Mouse (Mus musculus): ENCODE measurements at regions not wholly inside any gene's neighbourhood (a gene's known extent, or its start where the extent isn't known, plus 50 kb on each side); places are given as distances from the start of the nearest gene placed in this dataset.
"Not testable (repeated sequence)": the region's sequence is repeated elsewhere in the genome, so short reads cannot be mapped to it uniquely, and the experiment has no call there.

DNA sequence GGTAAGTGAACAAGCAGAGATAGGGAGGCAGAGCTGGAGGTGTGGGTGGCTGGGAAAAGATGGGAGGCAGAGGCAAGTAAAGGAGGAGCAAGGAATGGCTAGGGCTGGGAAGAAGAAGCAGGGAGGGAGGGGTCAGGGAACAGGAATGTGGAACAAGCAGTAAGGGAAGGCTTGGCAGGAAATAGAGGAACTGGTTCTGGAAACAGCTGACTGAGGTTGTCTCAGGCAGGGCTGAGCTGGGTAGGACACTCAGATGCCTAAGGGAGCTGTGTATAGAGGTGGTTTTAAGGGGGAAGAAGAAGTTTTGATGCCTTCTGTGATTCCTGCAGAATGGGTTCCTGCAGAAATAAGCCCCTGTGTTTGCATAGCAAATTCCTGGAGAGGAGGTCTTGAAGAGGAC, 92.7 kb downstream of the Nucb2 start:
- no peak for DNase-seq (ENCODE audit: low read depth in 1 of 2, low spot score in 2 of 2)

DNA sequence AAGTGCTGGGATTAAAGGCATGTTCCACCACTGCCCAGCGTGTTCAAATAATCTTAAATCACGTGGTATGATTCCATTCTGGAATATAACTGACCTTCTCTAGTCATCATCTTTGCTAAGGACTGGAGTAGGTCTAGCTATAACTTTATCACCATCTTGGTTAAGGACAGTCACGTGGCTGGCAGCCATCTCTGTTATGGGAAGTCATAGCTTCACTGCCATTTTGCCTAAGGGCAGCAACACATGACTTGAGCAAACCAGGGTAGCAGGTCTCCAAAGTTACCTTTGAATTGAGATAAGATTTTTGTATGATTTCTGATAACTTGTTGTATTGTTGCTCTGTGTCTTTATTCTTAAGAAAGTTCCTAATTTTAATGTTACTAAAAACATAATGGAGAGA, 96.2 kb downstream of the Nucb2 start:
- no peak for DNase-seq (ENCODE audit: low read depth in 1 of 2, low spot score in 2 of 2)

DNA sequence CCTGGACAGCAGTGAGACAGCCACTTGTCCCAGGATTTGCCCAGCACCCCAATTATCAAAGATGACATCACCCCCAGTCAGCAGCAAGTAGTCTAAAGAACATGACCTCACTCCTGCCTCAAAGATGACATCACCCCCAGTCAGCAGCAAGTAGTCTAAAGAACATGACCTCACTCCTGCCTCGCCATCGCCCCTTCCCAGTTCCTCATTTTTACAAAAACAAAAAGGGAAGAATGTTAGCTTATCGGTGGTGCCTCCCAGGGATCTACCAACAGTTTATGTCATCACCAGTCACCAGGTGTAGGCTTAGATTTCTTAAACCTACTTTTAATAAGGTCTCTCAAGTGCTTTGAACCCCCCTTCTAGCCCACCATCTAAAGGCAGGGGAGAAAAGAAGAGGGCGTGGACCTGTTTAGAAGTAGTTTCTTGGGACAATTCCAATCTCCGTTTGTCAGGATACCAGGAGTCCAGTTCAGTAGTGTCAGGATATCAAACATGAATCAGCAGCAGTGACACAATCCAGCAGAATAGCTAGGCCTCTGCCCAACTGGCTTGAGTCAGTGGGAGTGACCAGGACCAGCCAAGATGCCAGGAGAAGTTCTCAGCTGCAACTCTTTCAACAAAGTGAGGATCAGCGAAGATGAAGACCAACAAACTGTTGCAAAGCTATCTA, 99.1 kb downstream of the Nucb2 start:
- DNase-seq (ENCODE audit: low read depth in 1 of 2, low spot score in 2 of 2): peak; percentile 44 to 60

DNA sequence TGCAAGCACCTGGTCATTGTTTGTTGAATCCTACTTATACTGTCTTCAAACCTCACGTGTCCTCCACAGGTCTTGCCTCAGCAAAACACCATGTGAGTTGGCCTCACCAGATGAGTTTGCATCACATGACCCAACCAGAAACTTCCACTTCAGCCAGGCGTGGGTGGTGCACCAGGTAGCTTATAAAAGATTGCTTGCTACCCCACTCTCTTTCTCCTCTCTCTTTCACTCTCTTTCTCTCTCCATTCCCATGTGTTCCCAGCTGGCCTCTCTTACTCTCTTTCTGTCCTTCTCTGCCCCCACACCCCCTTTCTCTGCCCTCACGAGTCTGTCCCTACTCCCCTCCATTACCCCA, 99.6 kb downstream of the Nucb2 start:
- no peak for DNase-seq (ENCODE audit: low read depth in 1 of 2, low spot score in 2 of 2)

DNA sequence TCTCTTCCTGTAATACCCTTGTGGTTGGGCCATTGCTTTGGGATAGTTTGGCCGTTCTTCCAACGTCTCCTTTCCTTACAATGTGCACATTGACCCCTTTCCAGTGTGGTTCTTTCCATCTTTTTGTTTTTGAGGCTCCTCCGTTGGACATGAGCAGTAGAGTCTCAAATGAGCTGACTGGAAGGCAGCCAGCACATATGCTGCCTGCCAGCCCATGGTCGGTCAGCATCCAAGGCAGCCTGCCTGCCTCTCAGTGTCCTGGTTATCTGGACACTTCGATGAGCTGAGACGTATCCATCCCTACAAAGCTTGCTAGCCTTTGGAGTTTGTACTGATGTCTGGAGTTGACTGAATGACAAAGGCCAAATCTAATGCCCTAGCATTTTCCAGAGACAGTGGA, 102.1 kb downstream of the Nucb2 start:
- no peak for DNase-seq (ENCODE audit: low read depth in 1 of 2, low spot score in 2 of 2)

DNA sequence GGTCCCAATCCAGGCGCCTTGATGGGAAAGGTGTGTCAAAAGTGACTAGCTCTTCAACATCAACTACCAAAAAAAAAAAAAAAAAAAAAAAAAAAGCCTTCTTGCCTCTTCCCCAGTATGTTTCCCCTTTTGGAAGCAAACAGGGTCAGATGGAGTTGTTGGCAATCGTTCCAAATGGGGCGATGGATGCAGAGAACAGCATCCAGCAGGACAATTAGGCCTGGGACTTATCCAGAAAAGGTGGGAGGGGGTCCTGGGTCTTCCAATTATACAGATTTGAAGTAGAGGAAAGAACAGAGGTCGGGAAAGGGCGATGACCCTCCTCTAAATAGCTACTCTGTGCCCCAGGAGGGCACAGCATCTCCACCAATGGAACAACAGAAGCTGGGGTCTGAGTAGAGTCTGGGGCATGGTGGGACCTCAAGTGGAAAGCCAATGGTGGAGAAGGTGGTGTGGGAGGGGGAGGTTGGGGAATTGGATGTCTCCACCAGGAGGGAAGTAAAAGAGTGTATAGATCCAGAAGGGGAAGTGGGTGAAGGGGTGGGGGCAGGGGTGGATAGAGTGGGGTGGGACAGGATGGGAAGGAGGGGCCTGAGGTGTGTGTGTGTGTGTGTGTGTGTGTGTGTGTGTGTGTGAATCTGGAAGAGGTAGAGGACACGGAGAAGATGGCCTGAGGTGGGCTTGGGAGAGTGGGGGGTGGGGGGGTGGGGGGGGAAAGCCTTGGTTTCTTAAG, 102.7 kb downstream of the Nucb2 start:
- no peak for DNase-seq (ENCODE audit: low read depth in 1 of 2, low spot score in 2 of 2)

DNA sequence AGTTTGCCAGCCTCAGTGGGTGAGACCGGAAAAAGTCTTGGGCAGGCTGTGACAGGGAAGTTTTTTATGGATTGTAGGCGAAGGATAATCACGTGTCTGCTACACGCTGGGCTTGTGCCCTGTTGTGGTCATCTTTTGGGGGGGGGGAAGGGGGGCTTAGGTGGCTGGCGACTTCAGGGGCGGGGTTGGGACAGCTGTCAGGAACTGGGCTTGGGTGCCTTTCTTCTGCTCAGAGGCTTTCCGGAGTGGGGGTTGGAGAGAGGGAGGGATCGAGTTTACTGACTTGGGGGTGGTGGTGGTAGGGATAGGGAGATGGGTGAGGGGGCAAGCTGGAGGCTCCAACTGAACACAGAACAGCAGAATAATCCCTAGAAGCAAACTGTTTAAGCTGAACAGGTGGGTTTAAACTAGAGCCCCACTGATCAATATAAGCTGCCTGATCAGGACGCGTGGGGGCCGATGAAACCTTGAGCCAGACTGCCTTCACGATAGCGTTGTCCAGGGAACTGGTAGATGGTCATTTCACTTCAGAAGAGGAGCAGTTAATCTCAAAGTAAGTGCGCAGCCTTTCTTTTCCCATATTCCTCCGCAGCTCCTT, 103.6 kb downstream of the Nucb2 start:
- no peak for DNase-seq (ENCODE audit: low read depth in 1 of 2, low spot score in 2 of 2)

DNA sequence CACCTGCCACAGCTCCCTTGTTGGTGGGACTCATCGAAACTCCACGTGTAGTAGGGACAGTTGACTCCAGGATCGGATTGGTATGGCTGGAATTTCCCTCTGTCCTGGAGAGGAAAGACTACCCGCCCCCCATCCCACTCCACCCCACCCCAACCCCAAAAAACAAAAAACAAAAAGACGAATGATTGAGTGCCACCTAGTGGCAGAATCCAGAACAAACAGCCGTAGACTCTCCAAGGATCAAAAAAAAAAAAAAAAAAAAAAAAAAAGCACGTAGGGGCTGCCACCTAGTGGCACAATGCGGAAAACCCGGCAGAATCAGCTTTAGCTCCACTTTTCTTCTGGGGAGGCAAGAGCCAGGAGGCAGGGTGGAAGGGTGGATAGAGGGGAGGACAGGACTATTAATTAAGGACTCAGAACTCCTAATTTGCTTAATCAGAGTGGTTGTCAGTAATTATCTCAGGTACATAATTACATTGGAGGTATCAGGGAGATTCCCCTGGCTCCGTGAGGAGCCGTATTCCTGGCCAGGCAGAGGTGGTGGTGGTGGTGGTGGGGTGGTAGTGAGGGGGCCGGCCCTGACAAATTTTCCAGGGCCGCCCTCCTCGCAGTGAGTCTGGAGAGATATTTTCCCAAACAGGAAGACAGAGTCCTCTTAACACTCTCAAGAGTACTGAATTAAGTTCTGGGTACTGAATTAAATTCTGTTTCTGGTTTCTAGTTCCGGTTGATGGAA, 104.3 kb downstream of the Nucb2 start:
- DNase-seq (ENCODE audit: low read depth in 1 of 2, low spot score in 2 of 2): no peak

DNA sequence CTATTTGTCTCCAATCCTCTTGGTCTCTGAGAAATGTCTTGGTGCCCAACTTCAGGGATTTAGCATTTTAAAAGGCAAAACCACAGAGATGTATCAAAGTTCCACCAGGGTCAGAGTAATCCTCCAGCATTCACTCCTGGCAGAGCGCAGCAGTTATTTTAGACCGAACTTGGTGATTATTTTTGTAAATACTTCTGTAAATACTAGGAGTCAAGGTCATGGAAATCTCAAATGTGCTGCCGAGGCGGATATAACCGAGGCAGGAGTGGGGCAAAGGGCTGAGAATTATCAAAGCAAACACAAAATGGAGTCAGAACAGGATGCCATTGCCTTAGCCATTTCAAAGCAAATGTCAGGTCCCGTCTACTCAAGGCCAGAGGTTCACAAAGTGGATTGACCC, 105.2 kb downstream of the Nucb2 start:
- no peak for DNase-seq (ENCODE audit: low read depth in 1 of 2, low spot score in 2 of 2)

DNA sequence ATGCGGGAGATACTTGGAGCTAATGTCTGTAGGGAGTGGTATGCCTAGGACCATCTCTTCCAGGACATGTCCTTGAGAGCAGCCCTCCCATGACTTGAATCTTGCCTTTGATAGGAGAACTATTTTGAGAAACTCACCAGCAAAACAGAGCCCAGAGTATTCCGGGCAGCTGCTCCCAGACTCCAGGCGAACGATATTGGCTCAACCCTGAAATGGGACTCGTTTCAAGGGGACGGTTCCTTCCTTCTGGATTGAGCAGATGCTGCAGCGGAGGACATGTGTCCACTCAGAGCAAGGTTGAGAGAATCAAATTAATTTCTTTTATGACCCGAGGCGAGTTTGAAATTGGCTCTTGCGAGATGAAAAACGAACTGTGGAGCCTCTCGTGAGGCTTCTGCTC, 105.7 kb downstream of the Nucb2 start:
- DNase-seq (ENCODE audit: low read depth in 1 of 2, low spot score in 2 of 2): no peak

DNA sequence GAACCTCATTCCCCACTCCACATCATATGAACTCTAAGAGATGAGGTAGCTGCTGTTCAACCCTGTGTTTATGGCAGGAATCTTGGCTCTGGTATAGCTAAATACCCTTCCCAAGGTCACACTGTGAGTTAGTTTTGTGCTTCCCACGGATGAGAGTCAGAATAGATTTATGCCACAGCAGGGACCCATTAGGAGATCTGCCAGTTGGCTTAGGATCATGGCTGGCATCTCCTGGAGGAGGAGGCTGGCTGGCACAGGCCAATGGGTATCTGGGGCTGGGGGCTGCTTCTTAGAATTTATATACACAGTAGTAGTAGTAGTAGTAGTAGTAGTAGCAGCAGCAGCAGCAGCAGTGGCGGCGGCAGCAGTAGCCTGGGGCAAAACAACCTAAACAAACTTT, 111.8 kb downstream of the Nucb2 start:
- no peak for DNase-seq (ENCODE audit: low read depth in 1 of 2, low spot score in 2 of 2)

DNA sequence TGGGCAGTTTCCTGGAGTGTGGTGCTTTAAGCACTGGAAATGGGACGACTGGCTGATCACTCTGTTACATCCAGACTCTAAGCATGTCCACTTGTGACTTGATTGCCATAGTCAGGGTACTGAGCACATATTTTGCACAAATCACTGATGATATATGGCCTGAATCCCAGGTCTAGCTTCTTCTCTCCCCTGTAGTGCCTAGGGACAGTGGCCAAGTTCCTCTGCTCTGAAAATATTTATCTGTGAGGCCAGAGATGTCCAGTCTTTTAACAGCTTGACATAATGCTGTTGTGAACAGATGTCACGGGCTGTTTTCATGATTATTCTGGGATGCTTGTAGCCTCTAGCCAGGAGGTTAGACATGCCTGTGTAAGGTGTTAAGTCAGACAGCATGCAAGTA, 115.5 kb downstream of the Nucb2 start:
- DNase-seq (ENCODE audit: low read depth in 1 of 2, low spot score in 2 of 2): no peak

DNA sequence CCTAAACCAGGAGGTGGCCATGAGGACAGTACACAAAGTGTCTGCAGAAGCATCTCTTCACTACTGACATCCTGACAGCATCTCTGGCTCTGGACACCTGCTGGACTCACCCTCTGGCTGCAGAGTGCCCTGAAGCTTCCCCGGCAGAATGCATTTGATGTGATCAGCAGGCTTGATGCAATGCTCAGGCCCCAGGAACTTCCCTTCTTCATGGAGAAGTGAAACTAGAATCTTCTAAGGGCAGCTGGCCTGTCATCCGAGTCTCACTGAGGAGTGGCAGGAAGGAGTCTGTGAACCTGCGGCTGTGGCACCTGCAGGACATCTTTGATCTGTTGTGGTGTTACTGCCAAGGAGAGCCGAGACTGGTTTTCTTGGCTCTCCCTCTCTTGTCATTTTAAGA, 116.2 kb downstream of the Nucb2 start:
- peak in 1 of 2 experiments; percentile 57 for DNase-seq (ENCODE audit: low read depth in 1 of 2, low spot score in 2 of 2)

DNA sequence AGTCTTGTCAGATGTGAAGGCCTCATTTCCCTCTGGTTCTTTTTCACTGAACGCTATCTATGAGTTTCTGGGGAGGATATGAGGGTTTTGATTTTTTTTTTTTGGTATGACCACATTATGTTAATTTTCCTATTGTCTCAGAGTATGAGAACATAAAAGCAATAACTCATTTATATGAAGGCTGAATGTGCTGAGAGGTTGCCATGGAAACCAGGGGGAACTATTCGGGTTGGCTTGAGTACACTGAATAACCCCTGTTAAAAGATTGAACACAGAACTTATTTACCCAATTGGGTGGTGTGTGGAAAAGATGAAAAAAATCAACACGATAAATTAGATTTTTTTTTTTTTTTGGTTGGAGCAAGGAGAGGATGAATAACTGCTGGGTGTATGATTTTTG, 129.0 kb downstream of the Nucb2 start:
- DNase-seq (ENCODE audit: low read depth in 1 of 2, low spot score in 2 of 2): no peak

DNA sequence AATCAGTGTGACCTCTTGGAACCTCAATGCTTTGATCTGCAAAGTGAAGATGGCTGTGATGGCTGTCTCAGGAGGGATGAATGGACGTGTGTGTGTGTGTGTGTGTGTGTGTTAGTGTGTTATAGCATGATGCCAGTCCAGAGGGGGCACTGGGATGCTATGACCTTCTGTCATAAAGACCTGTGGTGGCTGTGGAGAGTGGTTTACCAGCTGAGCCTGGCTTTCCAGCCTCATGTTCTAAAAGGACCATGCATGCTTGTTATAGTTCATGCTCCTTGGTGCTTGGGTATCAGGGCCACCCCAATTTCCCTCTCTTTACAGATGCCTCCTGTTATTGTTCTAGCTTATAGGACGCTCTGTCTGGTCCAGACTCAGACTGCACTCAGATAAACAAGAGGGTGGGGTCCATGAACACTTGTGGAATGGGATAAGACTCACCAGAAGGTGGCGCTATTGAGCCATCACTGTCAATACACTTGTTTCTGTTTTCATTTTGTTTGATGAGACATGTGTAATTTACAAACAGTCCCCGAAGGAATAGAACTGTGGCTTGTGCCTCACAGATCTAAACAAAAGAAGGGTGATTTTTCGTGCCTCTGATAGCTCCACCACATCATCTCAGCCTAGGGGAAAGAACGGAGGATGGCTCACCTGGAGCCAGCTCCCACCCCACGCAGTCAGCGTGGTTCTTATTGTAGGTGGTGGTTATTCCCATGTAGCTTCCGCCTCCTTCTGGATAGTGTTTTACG, 140.9 kb downstream of the Nucb2 start:
- no peak for DNase-seq (ENCODE audit: low read depth in 1 of 2, low spot score in 2 of 2)

DNA sequence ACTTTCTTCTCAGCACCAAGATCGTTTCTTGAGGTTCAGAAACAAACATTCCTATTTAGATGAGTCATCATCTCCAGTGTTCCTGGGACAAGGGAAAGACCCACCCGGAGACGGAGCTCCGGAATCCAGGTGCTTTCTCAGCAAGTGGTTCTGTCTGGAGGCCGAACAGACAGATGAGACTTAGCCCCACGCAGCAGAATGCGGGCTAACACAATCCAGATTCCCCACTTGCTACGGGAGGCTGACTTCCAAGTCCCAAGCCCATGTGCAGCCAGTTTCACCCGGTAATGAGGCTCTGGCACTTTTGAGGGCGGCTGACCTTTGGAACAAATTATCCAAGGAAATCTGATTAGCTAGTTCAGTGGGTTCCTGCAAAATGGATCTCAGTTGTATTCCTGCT, 150.3 kb downstream of the Nucb2 start:
- no peak for DNase-seq (ENCODE audit: low read depth in 1 of 2, low spot score in 2 of 2)

DNA sequence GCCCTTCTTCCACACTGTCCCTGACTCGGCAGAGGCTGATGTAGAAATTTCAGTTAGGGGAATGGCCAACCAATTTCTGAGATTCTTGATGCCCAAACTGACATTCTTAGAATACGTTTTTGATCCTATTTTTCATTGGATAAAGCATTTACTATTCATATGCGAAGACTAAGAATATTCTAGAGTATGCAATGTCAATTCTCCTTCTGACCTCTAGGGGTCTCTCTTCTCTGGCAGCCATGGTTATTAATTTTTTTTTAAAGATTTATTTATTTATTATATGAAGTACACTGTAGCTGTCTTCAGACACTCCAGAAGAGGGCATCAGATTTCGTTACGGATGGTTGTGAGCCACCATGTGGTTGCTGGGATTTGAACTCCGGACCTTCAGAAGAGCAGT, 152.9 kb downstream of the Nucb2 start:
- not testable (repeated sequence) for DNase-seq (ENCODE audit: low read depth in 1 of 2, low spot score in 2 of 2)

DNA sequence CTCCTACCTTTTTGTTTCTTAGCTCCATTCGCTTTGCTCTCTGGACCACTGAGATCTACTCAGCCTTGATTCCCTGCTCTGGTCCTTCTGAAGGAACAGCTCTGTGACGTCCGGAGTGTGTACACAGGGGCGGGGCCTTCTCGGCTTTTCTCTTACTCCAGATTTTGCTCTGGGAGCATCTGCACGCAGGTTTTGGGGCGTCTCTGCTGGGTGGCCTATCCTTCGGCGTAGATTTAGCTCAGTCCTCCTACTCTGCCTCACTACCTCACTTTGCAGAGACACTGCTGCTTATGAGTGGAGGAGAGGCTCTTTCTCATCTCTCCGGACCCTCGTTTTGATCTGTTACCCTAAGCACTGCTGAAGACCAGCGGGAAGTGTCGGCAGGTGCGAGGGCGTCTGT, 161.4 kb downstream of the Nucb2 start:
- no peak for DNase-seq (ENCODE audit: low read depth in 1 of 2, low spot score in 2 of 2)

DNA sequence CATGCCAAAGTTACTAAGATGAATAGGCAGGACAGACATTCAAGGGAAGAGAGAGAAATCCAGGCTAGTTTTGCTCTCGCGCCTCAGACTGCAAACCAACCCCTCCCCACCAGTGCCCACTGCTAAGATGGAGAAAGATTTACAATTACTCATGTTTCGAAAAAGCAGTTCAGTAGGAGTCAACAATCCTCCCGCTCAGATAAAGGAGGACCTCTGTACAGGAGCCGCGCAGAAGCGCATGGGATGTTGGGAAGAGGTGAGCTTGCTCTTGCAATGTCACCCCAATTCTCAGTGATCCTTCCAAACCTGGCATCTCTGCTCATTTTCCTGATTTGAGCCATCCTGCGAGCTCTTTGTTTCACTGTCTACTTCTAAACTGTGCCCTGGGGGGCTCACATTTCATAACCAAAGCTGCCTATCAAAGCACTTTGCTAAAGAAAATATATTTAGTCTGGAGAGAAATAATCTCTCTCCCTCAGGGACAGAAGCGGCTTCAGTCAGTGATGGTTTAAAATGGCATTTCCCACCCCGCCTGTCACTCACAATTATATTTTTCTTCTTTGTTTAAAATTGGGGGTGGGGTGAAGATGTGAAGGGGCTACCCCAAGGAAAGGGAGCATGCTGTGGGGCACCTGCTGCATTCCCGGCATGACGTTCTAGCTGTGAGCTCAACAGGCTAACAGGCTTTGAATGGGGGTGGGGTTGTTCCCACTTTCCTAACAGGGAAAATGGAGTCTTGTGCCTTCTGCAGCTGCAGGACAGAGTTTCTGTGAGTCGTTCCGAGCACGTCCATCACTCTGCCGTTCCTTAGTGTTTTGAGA, 170.2 kb downstream of the Nucb2 start:
- DNase-seq (ENCODE audit: low read depth in 1 of 2, low spot score in 2 of 2): no peak

DNA sequence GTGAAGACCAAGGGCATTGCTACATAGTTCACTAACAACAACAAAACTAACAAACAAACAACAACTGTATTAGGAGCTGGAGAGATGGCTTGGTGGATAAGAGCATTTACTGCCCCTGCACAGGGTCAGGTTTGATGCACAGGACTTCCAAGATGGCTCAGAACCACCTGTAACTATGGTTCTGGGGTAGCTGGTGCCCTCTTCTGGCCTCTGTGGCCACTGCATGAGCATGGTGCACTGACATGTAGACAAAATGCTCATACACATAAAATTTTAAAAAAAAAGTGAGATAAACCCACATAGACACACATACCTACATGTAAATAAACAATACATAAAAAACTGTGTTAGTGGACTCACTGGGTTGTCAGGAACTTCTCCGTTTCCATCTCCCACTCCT, 172.5 kb downstream of the Nucb2 start:
- DNase-seq (ENCODE audit: low read depth in 1 of 2, low spot score in 2 of 2): no peak

DNA sequence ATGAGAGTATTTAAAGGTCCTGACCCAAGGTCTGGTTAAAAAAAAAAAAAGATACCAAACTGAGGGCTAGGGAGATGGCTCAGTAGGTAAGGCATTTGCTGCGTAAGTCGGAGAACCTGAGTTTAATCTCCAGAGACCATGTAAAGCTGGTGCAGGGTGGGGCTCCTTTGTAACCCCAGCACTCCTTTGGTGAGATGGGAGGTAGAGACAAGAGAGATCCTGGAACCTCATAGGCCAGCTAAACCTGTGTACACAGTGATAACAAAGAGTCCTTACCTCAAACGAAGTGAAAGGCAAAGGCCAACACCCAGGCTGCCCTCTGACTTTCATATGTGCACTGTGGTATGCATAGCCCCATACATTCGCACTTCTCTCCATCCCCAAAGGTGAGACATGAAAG, 175.0 kb downstream of the Nucb2 start:
- no peak for DNase-seq (ENCODE audit: low read depth in 1 of 2, low spot score in 2 of 2)

Data from monocyte, adult 2 months (primary cell).